Mouse (Mus musculus) CH12.LX (cell line): Measurements from ENCODE around the gene Ncdn. TPM values are rescaled to one million over a fixed set of nuclear protein-coding genes. Genes with fewer than 3 reads are reported as not detected.

Source experiments
- DNase-seq: peaks from one replicate; pipeline ENCODE4 v3.0.0-alpha.2; 2013; ENCODE audit errors: extremely low read depth
- H3K27ac ChIP-seq: 2 replicates; pipeline ENCODE4 v1.5.1; 2012; ENCODE audit warnings: low read depth, mild to moderate bottlenecking, control low read depth, moderate library complexity; ENCODE audit not compliant: insufficient read depth
- H3K27me3 ChIP-seq: replicated peaks from 2 replicates; pipeline ENCODE3; 2012; ENCODE audit warnings: inconsistent platforms
- H3K36me3 ChIP-seq, 2 experiments: replicated peaks in 1 of 2; 2 replicates each; pipeline versions ENCODE3 to v1.6.1; 2012; ENCODE audit warnings: inconsistent platforms in 1 of 2, low read length in 1 of 2, mild to moderate bottlenecking in 1 of 2, mixed read lengths in 1 of 2, moderate library complexity in 1 of 2; ENCODE audit not compliant: control insufficient read depth in 1 of 2, insufficient read depth in 1 of 2
- H3K4me1 ChIP-seq, 2 experiments: 2 replicates each; pipeline ENCODE4 v1.6.1; 2012; ENCODE audit warnings: inconsistent platforms in 1 of 2, moderate library complexity in 1 of 2; ENCODE audit not compliant: insufficient read depth in 2 of 2, control insufficient read depth in 1 of 2
- H3K4me2 ChIP-seq: 2 replicates; pipeline ENCODE4 v1.6.1; 2012; ENCODE audit warnings: low read depth, mild to moderate bottlenecking, control low read depth; ENCODE audit not compliant: poor library complexity, insufficient read depth, severe bottlenecking
- H3K4me3 ChIP-seq, 3 experiments: fragments of 150-350 bp in 1 of 3; sonication (generic) in 1 of 3; replicated peaks in 1 of 3; 2 replicates each; pipeline versions ENCODE3 to v1.5.1; 2011 to 2012; ENCODE audit warnings: low read depth in 2 of 3, low read length in 2 of 3, mild to moderate bottlenecking in 2 of 3, moderate library complexity in 2 of 3, control low read depth in 1 of 3, improper control_type of control experiment in 1 of 3, inconsistent platforms in 1 of 3, mixed read lengths in 1 of 3; ENCODE audit not compliant: poor library complexity in 1 of 3
- H3K79me2 ChIP-seq: replicated peaks from 2 replicates; pipeline ENCODE4 v1.6.1; 2012; ENCODE audit warnings: mild to moderate bottlenecking, moderate library complexity; ENCODE audit not compliant: control insufficient read depth, poor library complexity, insufficient read depth, severe bottlenecking; ENCODE audit errors: extremely low read depth
- H3K9ac ChIP-seq: 2 replicates; pipeline ENCODE4 v1.6.1; 2012; ENCODE audit warnings: low read depth, mild to moderate bottlenecking, control low read depth, moderate library complexity; ENCODE audit not compliant: insufficient read depth
- H3K9me3 ChIP-seq: replicated peaks from 2 replicates; pipeline ENCODE3; 2012; ENCODE audit warnings: low read length, inconsistent platforms, mixed read lengths
- BHLHE40 ChIP-seq: IDR thresholded peaks from 2 replicates; pipeline ENCODE4 v1.6.1; 2011; ENCODE audit warnings: mild to moderate bottlenecking, low read depth, low read length, improper control_type of control experiment
- CTCF ChIP-seq, 2 experiments: IDR thresholded peaks in 1 of 2; conservative IDR thresholded peaks in 1 of 2; 2 replicates each; pipeline ENCODE4 v1.5.1; 2011 to 2012; ENCODE audit warnings: low read depth in 2 of 2, low read length in 2 of 2, improper control_type of control experiment in 1 of 2, inconsistent platforms in 1 of 2, mild to moderate bottlenecking in 1 of 2, moderate library complexity in 1 of 2
- E2F4 ChIP-seq: IDR thresholded peaks from 2 replicates; pipeline ENCODE4 v1.6.1; 2011; ENCODE audit warnings: low read depth, low read length, improper control_type of control experiment; ENCODE audit not compliant: insufficient replicate concordance
- KAT2A ChIP-seq: IDR thresholded peaks from 2 replicates; pipeline ENCODE4 v1.6.1; 2012; ENCODE audit warnings: low read length, improper control_type of control experiment, inconsistent platforms; ENCODE audit not compliant: insufficient replicate concordance
- MAX ChIP-seq: IDR thresholded peaks from 2 replicates; pipeline ENCODE4 v1.6.1; 2011; ENCODE audit warnings: low read length, improper control_type of control experiment
- PAX5 ChIP-seq: IDR thresholded peaks from 2 replicates; pipeline ENCODE4 v1.6.1; 2012; ENCODE audit warnings: low read length, inconsistent platforms, mixed read lengths
- POLR2A ChIP-seq: IDR thresholded peaks from 2 replicates; pipeline ENCODE4 v1.6.1; 2011; ENCODE audit warnings: low read depth, mild to moderate bottlenecking, improper control_type of control experiment, low read length
- SIN3A ChIP-seq: IDR thresholded peaks from 2 replicates; pipeline ENCODE4 v1.6.1; 2012; ENCODE audit warnings: low read length, improper control_type of control experiment, inconsistent platforms
- TCF12 ChIP-seq: IDR thresholded peaks from 2 replicates; pipeline ENCODE4 v1.6.1; 2014; ENCODE audit warnings: low read depth, mild to moderate bottlenecking, inconsistent platforms, low read length, improper control_type of control experiment
- USF2 ChIP-seq: conservative IDR thresholded peaks from 2 replicates; pipeline ENCODE4 v1.6.1; 2011; ENCODE audit warnings: low read depth, low read length, improper control_type of control experiment
- ZKSCAN1 ChIP-seq: IDR thresholded peaks from 2 replicates; pipeline ENCODE4 v1.6.1; 2012; ENCODE audit warnings: low read depth, inconsistent platforms, low read length, improper control_type of control experiment, borderline replicate concordance
- ZMIZ1 ChIP-seq: IDR thresholded peaks from 2 replicates; pipeline ENCODE4 v1.6.1; 2012; ENCODE audit warnings: low read depth, mild to moderate bottlenecking, inconsistent platforms, low read length, improper control_type of control experiment
- dilution Hi-C: fragments of 300-500 bp; cut with MboI; formaldehyde crosslinking; loops from 2 replicates; pipeline ENCODE4 v1.14.3; 2020; ENCODE audit warnings: low sequenced_read_pairs; ENCODE audit not compliant: extremely low pct_unique_long_range_greater_than_20kb, extremely low pct_ligation_motif_present
- in situ Hi-C: fragments of 300-500 bp; cut with MboI; formaldehyde crosslinking; loops from 3 replicates; pipeline ENCODE4 v1.14.3; 2019; ENCODE audit warnings: low sequenced_read_pairs, low pct_ligation_motif_present, low pct_unique_long_range_greater_than_20kb, mixed read lengths
- polyA plus RNA-seq: library from polyadenylated mRNA; unstranded; fragments of >175 nt; gene quantifications from 2 replicates; pipeline ENCODE4 v1.2.1, GENCODE M21; 2012; ENCODE audit warnings: low read depth; ENCODE audit not compliant: insufficient read length
- total RNA-seq, 2 experiments: library from RNA; depleted of rRNA; stranded (reverse); fragments of 300-350 nt in 1 of 2; fragments of >200 nt in 1 of 2; gene quantifications; 2 replicates each; pipeline ENCODE4 v1.2.3; 2012 to 2014

The Ncdn gene
- total and polyA plus RNA-seq, 3 experiments, result 18.7 to 41.2 (median 30.6) TPM

- no peak overlapping the region for H3K9ac ChIP-seq
- dilution Hi-C loops, result no loop called here
- no peak for TF ChIP-seq E2F4
- no peak for TF ChIP-seq CTCF (conservative IDR thresholded peaks at IDR 0.05 in 1 of 2, IDR thresholded peaks at IDR 0.05 in 1 of 2; ENCODE audit: low read depth in 2 of 2, low read length in 2 of 2)
- TF ChIP-seq PAX5, result no peak
- no peak for TF ChIP-seq KAT2A
- TF ChIP-seq ZMIZ1, result no peak
- TF ChIP-seq POLR2A, result no peak
- TF ChIP-seq MAX, result no peak
- no peak for TF ChIP-seq BHLHE40
- no peak for TF ChIP-seq SIN3A
- no peak for TF ChIP-seq TCF12
- TF ChIP-seq ZKSCAN1, result no peak
- TF ChIP-seq USF2, result no peak
- TF ChIP-seq, all 38 proteins: peak for 0
- Histone ChIP-seq H3K36me3 (peaks cover 26 to 79% of the 10 kb centered on the region in 2 experiments), H3K27me3 (no peaks in the 10 kb centered on the region), H3K4me1 (peaks cover 3 to 49% of the 10 kb centered on the region in 2 experiments), H3K79me2 (peaks cover 15% of the 10 kb centered on the region), H3K27ac (no peak overlapping the region), H3K4me2 (no peak overlapping the region), H3K9me3 (no peaks in the 10 kb centered on the region), H3K4me3 (no peak overlapping the region)
- in situ Hi-C loops, result no loop called here
- no peak for DNase-seq
Observed at GRCm38 (mm10) chr4:126696908-126697307, 56.3 kb downstream of the Ncdn start.

Other genes starting within 250 kb of the Ncdn start
- gene Ago4, start 220.0 kb downstream of the Ncdn start, total RNA-seq (2012; rRNA removed), result 1.3 and 2.6 TPM in 2 replicates
- 1.2 and 1.5 TPM in 2 replicates for gene Ago4, start 220.0 kb downstream of the Ncdn start, total RNA-seq (2014; rRNA removed)
- gene Ago4, start 220.0 kb downstream of the Ncdn start, polyA plus RNA-seq, result 1.3 TPM in 2 replicates
- gene Clspn, start 196.5 kb downstream of the Ncdn start, total RNA-seq (2012; rRNA removed), result 34.9 and 49.4 TPM in 2 replicates
- 25.4 and 25.5 TPM in 2 replicates for gene Clspn, start 196.5 kb downstream of the Ncdn start, total RNA-seq (2014; rRNA removed)
- 90.0 and 103 TPM in 2 replicates for gene Clspn, start 196.5 kb downstream of the Ncdn start, polyA plus RNA-seq
- 4.1 and 4.7 TPM in 2 replicates for gene 5730409E04Rik, start 143.6 kb downstream of the Ncdn start, total RNA-seq (2012; rRNA removed)
- 4.7 and 5.8 TPM in 2 replicates for gene 5730409E04Rik, start 143.6 kb downstream of the Ncdn start, total RNA-seq (2014; rRNA removed)
- 8.1 and 8.7 TPM in 2 replicates for gene 5730409E04Rik, start 143.6 kb downstream of the Ncdn start, polyA plus RNA-seq
- 225 and 266 TPM in 2 replicates for gene Psmb2, start 75.8 kb downstream of the Ncdn start, total RNA-seq (2012; rRNA removed)
- gene Psmb2, start 75.8 kb downstream of the Ncdn start, total RNA-seq (2014; rRNA removed), result 391 and 447 TPM in 2 replicates
- gene Psmb2, start 75.8 kb downstream of the Ncdn start, polyA plus RNA-seq, result 356 and 395 TPM in 2 replicates
- gene Tfap2e, start 17.2 kb downstream of the Ncdn start, total RNA-seq (2012; rRNA removed), result not detected in 2 replicates
- not detected in 2 replicates for gene Tfap2e, start 17.2 kb downstream of the Ncdn start, total RNA-seq (2014; rRNA removed)
- gene Tfap2e, start 17.2 kb downstream of the Ncdn start, polyA plus RNA-seq, result not detected in 2 replicates
- gene AU040320, start 106 bp upstream of the Ncdn start, total RNA-seq (2012; rRNA removed), result 12.7 and 17.0 TPM in 2 replicates
- 3.0 and 3.1 TPM in 2 replicates for gene AU040320, start 106 bp upstream of the Ncdn start, total RNA-seq (2014; rRNA removed)
- 14.7 and 15.2 TPM in 2 replicates for gene AU040320, start 106 bp upstream of the Ncdn start, polyA plus RNA-seq
- gene Zmym4, start 214.7 kb upstream of the Ncdn start, total RNA-seq (2012; rRNA removed), result 13.6 and 14.9 TPM in 2 replicates
- gene Zmym4, start 214.7 kb upstream of the Ncdn start, total RNA-seq (2014; rRNA removed), result 18.0 and 19.7 TPM in 2 replicates
- 22.8 and 24.3 TPM in 2 replicates for gene Zmym4, start 214.7 kb upstream of the Ncdn start, polyA plus RNA-seq